Mouse (Mus musculus): ENCODE measurements around the gene Ppy. TPM values are rescaled to one million over a fixed set of nuclear protein-coding genes. Genes with fewer than 3 reads are reported as not detected.

The Ppy gene
- polyA plus RNA-seq, 1 experiment from 2014 or later: not detected

DNA sequence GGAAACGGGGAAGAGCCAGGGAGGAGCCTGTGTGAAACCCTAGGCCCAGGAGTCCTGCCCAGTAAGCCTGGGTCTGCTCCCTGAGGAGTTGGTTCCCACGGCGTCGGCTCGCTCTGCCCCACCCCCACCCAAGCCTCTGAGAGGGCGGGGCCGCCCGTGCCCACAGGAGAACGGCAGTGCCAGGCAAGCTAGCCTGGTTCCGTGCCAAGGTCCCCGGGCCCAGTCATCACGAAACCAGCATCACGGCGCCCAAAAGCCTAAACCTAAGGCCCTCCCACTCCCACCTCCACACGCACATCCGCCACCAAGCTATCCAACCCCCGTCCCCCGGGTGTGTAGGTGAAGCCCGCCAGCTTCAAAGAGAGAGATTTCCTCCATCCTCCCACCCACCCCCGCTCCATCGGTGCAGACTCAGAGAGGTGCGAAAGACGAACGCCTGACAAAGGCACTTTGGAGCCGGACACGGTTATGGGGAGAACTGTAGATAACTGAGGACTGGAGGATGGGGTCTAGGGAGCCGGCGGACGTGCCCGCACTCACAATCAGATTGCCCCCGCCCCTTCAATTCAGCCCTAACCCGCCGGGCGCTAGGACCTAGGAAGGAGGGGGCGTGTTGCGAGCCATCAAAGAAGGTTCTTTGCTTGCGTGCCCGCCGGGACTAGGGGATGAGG is 13.9 kb downstream of the Ppy start:
- whole genome bisulfite sequencing: under 1% methylated on average over 39 of the region's 39 CpGs

DNA sequence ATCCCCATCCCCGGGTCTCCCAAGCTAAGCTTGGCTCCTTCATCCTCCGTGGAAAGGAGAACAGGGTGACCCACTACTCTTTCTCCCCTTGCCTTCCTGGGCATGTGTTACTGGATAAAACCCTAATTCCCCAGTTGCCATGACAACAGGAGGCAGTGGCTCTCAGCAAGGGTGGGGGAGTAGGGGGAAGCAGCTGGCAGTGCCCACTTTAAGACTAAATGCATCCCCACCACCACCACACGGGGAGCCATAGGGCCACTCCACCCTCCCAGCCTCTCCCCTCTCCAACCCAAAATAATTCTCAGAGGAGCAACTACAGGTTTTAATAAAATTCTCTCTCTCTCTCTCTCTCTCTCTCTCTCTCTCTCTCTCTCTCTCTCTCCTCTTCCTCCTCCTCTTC is 14.8 kb downstream of the Ppy start:
- Histone ChIP-seq H3K4me1 (peaks cover 78% of the 10 kb centered on the region), H3K27ac (peak overlapping the region; percentile 89), H3K27me3 (no peaks in the 10 kb centered on the region), H3K4me3 (replicated peaks) (peak overlapping the region; percentile 76), H3K4me2 (peak overlapping the region; percentile 97), H3K9me3 (replicated peaks) (no peaks in the 10 kb centered on the region), H3K9ac (peak overlapping the region; percentile 68; the same call in 1 of the 2 replicates), H3K36me3 (no peaks in the 10 kb centered on the region)
- 24% methylated on average over 3 of the region's 3 CpGs for WGBS
- no peak for ATAC-seq (replicated peaks; ENCODE audit: low FRiP score)

More for the DNA sequence above, 13.9 kb downstream of the Ppy start:
- Histone ChIP-seq H3K36me3 (no peaks in the 10 kb centered on the region), H3K4me2 (peak overlapping the region; percentile 97), H3K4me3 (replicated peaks) (peak overlapping the region; percentile 76), H3K4me1 (peaks cover 69% of the 10 kb centered on the region), H3K27me3 (no peaks in the 10 kb centered on the region), H3K9ac (peak overlapping the region; percentile 68), H3K27ac (peak overlapping the region; percentile 89), H3K9me3 (replicated peaks) (no peaks in the 10 kb centered on the region)
- peak; percentile 55 for ATAC-seq (replicated peaks; ENCODE audit: low FRiP score)

DNA sequence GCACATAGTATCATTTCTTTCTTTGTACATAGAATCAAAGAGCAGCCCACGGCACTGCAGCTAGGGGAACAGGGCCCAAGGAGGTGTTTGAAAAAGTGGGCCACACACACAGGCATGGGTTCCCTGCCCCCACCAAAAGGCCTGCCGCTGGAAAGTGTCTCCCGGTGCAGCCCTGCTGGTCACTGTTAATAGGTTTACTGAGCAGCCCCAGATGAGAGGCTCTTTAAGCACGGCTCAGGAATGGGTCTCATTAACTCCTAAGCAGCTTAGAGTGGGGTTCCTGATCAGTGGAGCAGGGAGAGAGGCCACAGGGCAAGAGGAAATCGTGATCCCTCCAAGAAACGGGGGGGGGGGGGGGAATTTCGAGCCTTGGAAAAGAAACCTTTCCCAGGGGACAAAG is 17.0 kb downstream of the Ppy start:
- Histone ChIP-seq H3K9me3 (replicated peaks) (no peaks in the 10 kb centered on the region), H3K4me1 (peaks cover 74% of the 10 kb centered on the region), H3K9ac (no peak overlapping the region), H3K36me3 (no peaks in the 10 kb centered on the region), H3K4me3 (replicated peaks) (no peak overlapping the region), H3K27ac (peak overlapping the region; percentile 88), H3K4me2 (peak overlapping the region; percentile 21; the same call in 1 of the 2 replicates), H3K27me3 (no peaks in the 10 kb centered on the region)
- peak; percentile 26; the same call in 1 of the 2 replicates for ATAC-seq (replicated peaks; ENCODE audit: low FRiP score)
- WGBS: 32% methylated on average over 7 of the region's 7 CpGs

GRCm38 (mm10) chr11:102083193-102083592 is 17.9 kb downstream of the Ppy start:
- ATAC-seq (replicated peaks; ENCODE audit: low FRiP score): no peak
- no peak overlapping the region for H3K4me2 ChIP-seq
- WGBS: 58% methylated on average over 4 of the region's 4 CpGs
- no peak overlapping the region for H3K4me3 ChIP-seq (replicated peaks)
- no peak overlapping the region for H3K27ac ChIP-seq
- no peak overlapping the region for H3K9ac ChIP-seq
- H3K27me3 ChIP-seq: no peaks in the 10 kb centered on the region
- H3K4me1 ChIP-seq: peaks cover 66% of the 10 kb centered on the region
- H3K9me3 ChIP-seq (replicated peaks): no peaks in the 10 kb centered on the region
- peaks cover 3% of the 10 kb centered on the region; the same call in 1 of the 2 replicates for H3K36me3 ChIP-seq

GRCm38 (mm10) chr11:102082322-102082721 is 18.8 kb downstream of the Ppy start:
- peak overlapping the region; percentile 35 for H3K9ac ChIP-seq
- under 1% methylated on average over 18 of the region's 18 CpGs for WGBS

GRCm38 (mm10) chr11:102073722-102074121 is 27.4 kb downstream of the Ppy start:
- 60% methylated on average over 14 of the region's 14 CpGs for WGBS
- Histone ChIP-seq H3K4me2 (no peak overlapping the region), H3K27ac (no peak overlapping the region), H3K27me3 (peaks cover 5% of the 10 kb centered on the region; the same call in 1 of the 2 replicates), H3K9me3 (replicated peaks) (no peaks in the 10 kb centered on the region), H3K9ac (no peak overlapping the region), H3K4me1 (peaks cover 13% of the 10 kb centered on the region), H3K4me3 (replicated peaks) (no peak overlapping the region), H3K36me3 (peaks cover 16% of the 10 kb centered on the region; the same call in 1 of the 2 replicates)
- no peak for ATAC-seq (replicated peaks; ENCODE audit: low FRiP score)

More at GRCm38 (mm10) chr11:102082322-102082721, 18.8 kb downstream of the Ppy start:
- H3K9me3 ChIP-seq (replicated peaks): no peaks in the 10 kb centered on the region
- peaks cover 61% of the 10 kb centered on the region for H3K4me1 ChIP-seq
- H3K4me2 ChIP-seq: peak overlapping the region; percentile 68
- H3K36me3 ChIP-seq: peaks cover 9% of the 10 kb centered on the region; the same call in 1 of the 2 replicates
- H3K4me3 ChIP-seq (replicated peaks): peak overlapping the region; percentile 37
- peak; percentile 81 for ATAC-seq (replicated peaks; ENCODE audit: low FRiP score)
- 0 out of 2 replicates have a peak overlapping the region, but pooled peaks have one; percentile 9 for H3K27ac ChIP-seq
- H3K27me3 ChIP-seq: no peaks in the 10 kb centered on the region

GRCm38 (mm10) chr11:102072729-102073128 is 28.4 kb downstream of the Ppy start:
- no peak overlapping the region for H3K27ac ChIP-seq
- H3K4me3 ChIP-seq (replicated peaks): no peak overlapping the region
- no peak overlapping the region for H3K4me2 ChIP-seq
- no peak for ATAC-seq (replicated peaks; ENCODE audit: low FRiP score)
- no peak overlapping the region for H3K9ac ChIP-seq
- WGBS: 77% methylated on average over 5 of the region's 5 CpGs
- peaks cover 9% of the 10 kb centered on the region; the same call in 1 of the 2 replicates for H3K36me3 ChIP-seq
- peaks cover 5% of the 10 kb centered on the region; the same call in 1 of the 2 replicates for H3K27me3 ChIP-seq
- H3K9me3 ChIP-seq (replicated peaks): no peaks in the 10 kb centered on the region
- H3K4me1 ChIP-seq: peaks cover 19% of the 10 kb centered on the region

DNA sequence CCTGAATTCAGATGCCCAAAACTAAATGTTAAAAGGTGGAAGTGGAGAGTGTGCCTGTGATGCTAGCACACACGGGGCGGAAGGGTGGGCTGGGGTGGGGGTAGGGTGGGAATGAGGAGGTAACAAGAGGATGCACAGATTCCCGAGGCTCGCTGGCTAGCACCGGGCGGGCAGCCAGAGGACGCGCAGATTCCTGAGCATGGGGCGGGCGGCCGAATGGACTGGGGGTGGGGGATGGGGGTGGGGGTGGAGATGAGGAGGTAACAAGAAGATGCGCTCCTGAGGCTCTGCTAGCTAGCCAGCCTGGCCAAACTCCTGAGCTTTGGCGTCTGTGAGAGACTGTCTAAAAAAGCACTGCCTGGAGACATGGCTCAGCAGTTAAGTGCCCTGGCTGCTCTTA is 30.7 kb downstream of the Ppy start:
- H3K9ac ChIP-seq: no peak overlapping the region
- 5% methylated on average over 13 of the region's 13 CpGs for WGBS
- no peak overlapping the region for H3K27ac ChIP-seq
- no peak overlapping the region for H3K4me3 ChIP-seq (replicated peaks)
- peak overlapping the region; percentile 44 for H3K4me2 ChIP-seq
- ATAC-seq (replicated peaks; ENCODE audit: low FRiP score): no peak
- peaks cover 26% of the 10 kb centered on the region for H3K4me1 ChIP-seq
- peaks cover 5% of the 10 kb centered on the region; the same call in 1 of the 2 replicates for H3K27me3 ChIP-seq
- no peaks in the 10 kb centered on the region for H3K36me3 ChIP-seq
- no peaks in the 10 kb centered on the region for H3K9me3 ChIP-seq (replicated peaks)

DNA sequence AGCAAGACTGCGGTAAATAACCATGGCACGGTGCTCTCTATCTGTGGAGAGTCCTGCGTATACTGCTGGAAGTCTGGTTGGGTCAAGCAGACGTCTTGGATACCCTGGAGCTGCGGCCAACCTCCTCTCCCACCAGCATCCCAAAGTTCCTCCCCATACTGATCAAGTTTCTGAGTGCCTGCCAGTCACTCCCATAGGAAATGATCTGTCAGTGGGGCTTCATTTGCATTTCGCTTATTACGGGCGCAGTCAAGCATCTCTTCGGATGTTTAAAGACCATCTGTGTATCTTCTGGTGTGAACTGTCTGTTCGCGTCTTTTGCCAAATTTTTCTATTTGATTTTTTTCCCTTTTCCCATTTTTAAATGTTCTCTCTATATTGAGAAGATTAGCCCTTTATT is 31.5 kb downstream of the Ppy start:
- Histone ChIP-seq H3K4me3 (replicated peaks) (no peak overlapping the region), H3K27ac (no peak overlapping the region), H3K4me1 (peaks cover 26% of the 10 kb centered on the region), H3K27me3 (peaks cover 5% of the 10 kb centered on the region; the same call in 1 of the 2 replicates), H3K9me3 (replicated peaks) (no peaks in the 10 kb centered on the region), H3K36me3 (no peaks in the 10 kb centered on the region), H3K4me2 (no peak overlapping the region), H3K9ac (no peak overlapping the region)
- no peak for ATAC-seq (replicated peaks; ENCODE audit: low FRiP score)
- 56% methylated on average over 11 of the region's 11 CpGs for WGBS

DNA sequence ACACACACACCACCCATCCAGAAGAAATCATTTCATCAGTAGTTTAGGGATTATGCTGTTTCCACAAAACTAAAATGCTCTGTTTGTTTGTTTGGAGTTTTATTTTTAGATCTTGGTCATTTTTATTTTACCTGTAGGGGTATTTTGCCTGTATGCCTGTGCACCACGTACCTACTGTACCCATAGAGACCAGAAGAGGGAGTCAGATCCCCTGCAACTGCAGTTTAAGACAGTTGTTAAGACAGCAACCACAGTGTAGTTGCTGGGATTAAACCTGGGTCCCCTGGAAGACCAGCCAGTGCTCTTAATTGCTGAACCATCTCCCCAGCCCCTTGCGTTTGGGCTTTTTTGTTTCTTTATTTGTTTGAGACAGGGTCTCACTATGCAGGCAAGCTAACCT is 32.1 kb downstream of the Ppy start:
- Histone ChIP-seq H3K36me3 (no peaks in the 10 kb centered on the region), H3K4me2 (no peak overlapping the region), H3K27ac (no peak overlapping the region), H3K4me3 (replicated peaks) (no peak overlapping the region), H3K4me1 (peaks cover 26% of the 10 kb centered on the region), H3K9ac (no peak overlapping the region), H3K9me3 (replicated peaks) (no peaks in the 10 kb centered on the region), H3K27me3 (peaks cover 5% of the 10 kb centered on the region; the same call in 1 of the 2 replicates)
- 53% methylated on average over 2 of the region's 2 CpGs for WGBS
- ATAC-seq (replicated peaks; ENCODE audit: low FRiP score): no peak

DNA sequence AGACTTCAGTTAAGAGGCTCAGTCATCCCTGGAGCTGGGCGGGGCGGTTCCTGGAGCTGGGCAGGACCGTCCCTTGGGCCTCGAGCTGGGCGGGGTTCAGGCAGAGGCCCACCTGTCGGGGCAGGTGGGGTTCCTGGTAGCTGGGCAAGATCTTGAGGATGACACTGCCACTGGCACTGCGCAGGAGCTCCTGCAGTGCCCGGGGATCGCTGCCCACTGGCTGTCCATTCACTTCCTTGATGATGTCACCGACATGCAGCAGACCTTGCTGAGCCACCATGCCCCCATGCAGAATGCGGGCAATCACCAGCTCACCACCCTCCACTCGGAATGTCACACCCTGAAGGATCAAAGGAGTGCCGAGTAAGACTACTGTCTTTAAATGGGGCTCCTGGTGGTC is 38.0 kb downstream of the Ppy start:
- ATAC-seq (replicated peaks; ENCODE audit: low FRiP score): no peak
- Histone ChIP-seq H3K36me3 (peaks cover 26% of the 10 kb centered on the region; the same call in 1 of the 2 replicates), H3K9me3 (replicated peaks) (no peaks in the 10 kb centered on the region), H3K4me2 (no peak overlapping the region), H3K27ac (no peak overlapping the region), H3K27me3 (peaks cover 8% of the 10 kb centered on the region), H3K9ac (no peak overlapping the region), H3K4me1 (peaks cover 17% of the 10 kb centered on the region), H3K4me3 (replicated peaks) (no peak overlapping the region)
- WGBS: 69% methylated on average over 13 of the region's 13 CpGs

DNA sequence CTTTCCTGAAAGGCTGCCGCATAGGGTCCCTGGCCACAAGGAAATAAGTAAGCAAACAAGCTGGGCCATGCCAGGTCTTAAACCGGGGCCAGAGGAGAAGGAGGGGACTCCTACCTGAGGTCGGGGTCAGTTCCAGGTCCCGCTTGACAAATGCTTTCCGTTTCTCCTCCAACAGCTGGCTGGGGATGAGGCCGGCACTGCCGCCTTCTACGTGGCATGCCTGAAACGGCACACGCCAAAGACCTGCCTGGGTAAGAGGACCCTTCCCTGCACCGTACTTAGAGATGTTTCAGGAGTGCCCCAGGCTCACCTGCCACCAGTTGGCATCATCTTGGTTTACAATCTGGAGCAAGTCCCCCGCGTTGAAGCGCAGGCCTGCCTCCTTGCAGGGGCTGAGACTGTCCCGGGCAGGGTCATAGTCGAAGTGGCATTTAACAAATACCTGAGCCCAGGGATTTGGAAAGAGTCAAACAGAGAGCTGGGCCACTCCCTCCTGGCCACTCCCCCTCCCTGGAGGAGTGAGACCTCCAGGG is 39.1 kb downstream of the Ppy start:
- no peaks in the 10 kb centered on the region for H3K9me3 ChIP-seq (replicated peaks)
- peaks cover 9% of the 10 kb centered on the region for H3K4me1 ChIP-seq
- peak overlapping the region; percentile 92; the same call in 1 of the 2 replicates for H3K4me2 ChIP-seq
- WGBS: 34% methylated on average over 16 of the region's 16 CpGs
- H3K36me3 ChIP-seq: peaks cover 26% of the 10 kb centered on the region; the same call in 1 of the 2 replicates
- no peak overlapping the region for H3K9ac ChIP-seq
- no peak for ATAC-seq (replicated peaks; ENCODE audit: low FRiP score)
- H3K27me3 ChIP-seq: peaks cover 8% of the 10 kb centered on the region
- no peak overlapping the region for H3K27ac ChIP-seq
- H3K4me3 ChIP-seq (replicated peaks): no peak overlapping the region

Measured in kidney, embryonic 15.5 days (tissue).